Mouse (Mus musculus): ENCODE data around the gene Acer3. TPM values are rescaled to one million over a fixed set of nuclear protein-coding genes. Genes with fewer than 3 reads are reported as not detected.

Gene Acer3
- total and polyA plus RNA-seq, 2 experiments from 2014 or later, result 12.1 to 14.1 TPM

DNA sequence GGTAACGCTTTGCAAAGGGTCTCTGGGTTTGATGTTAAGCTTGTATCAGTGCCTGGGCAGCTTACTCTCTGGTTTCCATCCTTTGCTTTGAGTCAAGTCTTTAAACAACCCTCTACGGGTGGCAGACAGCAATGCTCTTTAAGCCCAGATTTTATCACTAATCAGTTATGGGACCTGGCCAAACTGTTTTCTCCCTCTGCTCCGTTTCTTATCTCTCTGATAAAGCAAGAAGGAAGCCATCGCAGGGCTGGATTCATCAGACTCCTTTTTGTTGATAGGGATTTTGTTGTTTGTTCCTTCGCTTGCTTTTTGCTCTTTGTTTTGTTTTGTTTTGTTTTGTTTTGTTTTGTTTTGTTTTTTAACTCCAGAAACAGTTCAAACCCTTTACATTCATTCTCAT is 19.3 kb upstream of the Acer3 start:
- no peak overlapping the region for H3K4me2 ChIP-seq (ENCODE audit: low read depth)
- no peaks in the 10 kb centered on the region for H3K9me3 ChIP-seq (ENCODE audit: low read length)
- ATAC-seq, result no peak
- TF ChIP-seq CTCF (IDR thresholded peaks at IDR 0.05; ENCODE audit: low read depth), result no peak
- H3K36me3 ChIP-seq (ENCODE audit: insufficient read depth), result no peaks in the 10 kb centered on the region
- H3K27me3 ChIP-seq (ENCODE audit: insufficient read depth, low read length), result no peaks in the 10 kb centered on the region
- H3K27ac ChIP-seq (ENCODE audit: low read depth, low read length), result no peak overlapping the region
- WGBS, result 85% methylated on average over 5 of the region's 5 CpGs
- DNase-seq, result no peak
- H3K4me1 ChIP-seq (ENCODE audit: insufficient read depth), result 0 out of 2 replicates have a peak, but pooled peaks cover 3% of the 10 kb centered on the region
- H3K9ac ChIP-seq, result no peak overlapping the region
- no peak overlapping the region for H3K4me3 ChIP-seq (ENCODE audit: low read depth, low read length)

- no peaks in the 10 kb centered on the region for H3K36me3 ChIP-seq (ENCODE audit: insufficient read depth)
- ATAC-seq (no peak), DNase-seq (no peak)
- H3K4me2 ChIP-seq (ENCODE audit: low read depth), result no peak overlapping the region
- no peaks in the 10 kb centered on the region for H3K27me3 ChIP-seq (ENCODE audit: insufficient read depth, low read length)
- TF ChIP-seq CTCF (IDR thresholded peaks at IDR 0.05; ENCODE audit: low read depth), result no peak
- 0 out of 2 replicates have a peak, but pooled peaks cover 5% of the 10 kb centered on the region for H3K4me1 ChIP-seq (ENCODE audit: insufficient read depth)
- no peak overlapping the region for H3K27ac ChIP-seq (ENCODE audit: low read depth, low read length)
- H3K9me3 ChIP-seq (ENCODE audit: low read length), result no peaks in the 10 kb centered on the region
- WGBS, result 85% methylated on average over 3 of the region's 3 CpGs
- H3K9ac ChIP-seq, result no peak overlapping the region
- H3K4me3 ChIP-seq (ENCODE audit: low read depth, low read length), result no peak overlapping the region
Observed at GRCm38 (mm10) chr7:98333987-98334386, 13.0 kb upstream of the Acer3 start.

DNA sequence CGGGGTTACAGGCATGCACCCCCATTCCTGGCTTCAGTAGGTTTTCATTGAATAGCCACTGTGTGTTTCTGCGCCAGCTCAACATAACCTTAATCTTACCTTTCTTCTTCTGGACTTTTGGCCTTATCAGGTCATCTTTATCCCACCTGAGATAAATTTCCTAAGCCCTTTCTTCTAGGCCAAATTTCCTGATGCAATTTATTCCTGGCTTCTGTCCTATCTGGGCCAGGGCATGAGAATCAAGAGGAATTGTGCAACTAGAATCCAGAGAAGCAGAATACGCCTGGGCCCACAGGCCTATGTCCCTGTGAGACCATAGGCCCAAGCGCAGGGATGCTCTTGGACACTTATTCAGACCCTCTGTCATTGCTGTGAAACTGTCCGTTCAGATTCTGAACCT is 12.5 kb upstream of the Acer3 start:
- no peak overlapping the region for H3K4me2 ChIP-seq (ENCODE audit: low read depth)
- WGBS, result 95% methylated on average over 5 of the region's 5 CpGs
- H3K4me1 ChIP-seq (ENCODE audit: insufficient read depth), result 0 out of 2 replicates have a peak, but pooled peaks cover 5% of the 10 kb centered on the region
- ATAC-seq, result no peak
- TF ChIP-seq CTCF (IDR thresholded peaks at IDR 0.05; ENCODE audit: low read depth), result no peak
- no peak for DNase-seq
- no peak overlapping the region for H3K4me3 ChIP-seq (ENCODE audit: low read depth, low read length)
- no peak overlapping the region for H3K9ac ChIP-seq
- no peak overlapping the region for H3K27ac ChIP-seq (ENCODE audit: low read depth, low read length)
- H3K36me3 ChIP-seq (ENCODE audit: insufficient read depth), result no peaks in the 10 kb centered on the region
- H3K27me3 ChIP-seq (ENCODE audit: insufficient read depth, low read length), result no peaks in the 10 kb centered on the region
- no peaks in the 10 kb centered on the region for H3K9me3 ChIP-seq (ENCODE audit: low read length)

GRCm38 (mm10) chr7:98332678-98333397 is 11.8 kb upstream of the Acer3 start:
- ATAC-seq (peak; percentile 78), DNase-seq (peak; percentile 27)
- H3K4me2 ChIP-seq (ENCODE audit: low read depth), result no peak overlapping the region
- H3K9me3 ChIP-seq (ENCODE audit: low read length), result no peaks in the 10 kb centered on the region
- H3K27me3 ChIP-seq (ENCODE audit: insufficient read depth, low read length), result no peaks in the 10 kb centered on the region
- H3K4me3 ChIP-seq (ENCODE audit: low read depth, low read length), result no peak overlapping the region
- no peaks in the 10 kb centered on the region for H3K36me3 ChIP-seq (ENCODE audit: insufficient read depth)
- WGBS, result 47% methylated on average over 5 of the region's 5 CpGs
- H3K27ac ChIP-seq (ENCODE audit: low read depth, low read length), result 0 out of 2 replicates have a peak overlapping the region, but pooled peaks have one; percentile 4
- 0 out of 2 replicates have a peak, but pooled peaks cover 5% of the 10 kb centered on the region for H3K4me1 ChIP-seq (ENCODE audit: insufficient read depth)
- no peak overlapping the region for H3K9ac ChIP-seq
- TF ChIP-seq CTCF (IDR thresholded peaks at IDR 0.05; ENCODE audit: low read depth), result no peak

- no peaks in the 10 kb centered on the region for H3K9me3 ChIP-seq (ENCODE audit: low read length)
- H3K4me1 ChIP-seq (ENCODE audit: insufficient read depth), result 0 out of 2 replicates have a peak, but pooled peaks cover 5% of the 10 kb centered on the region
- no peaks in the 10 kb centered on the region for H3K27me3 ChIP-seq (ENCODE audit: insufficient read depth, low read length)
- WGBS, result 80% methylated on average over 3 of the region's 3 CpGs
- H3K27ac ChIP-seq (ENCODE audit: low read depth, low read length), result no peak overlapping the region
- ATAC-seq (no peak), DNase-seq (no peak)
- H3K4me3 ChIP-seq (ENCODE audit: low read depth, low read length), result no peak overlapping the region
- no peaks in the 10 kb centered on the region for H3K36me3 ChIP-seq (ENCODE audit: insufficient read depth)
- H3K9ac ChIP-seq, result no peak overlapping the region
- no peak overlapping the region for H3K4me2 ChIP-seq (ENCODE audit: low read depth)
- TF ChIP-seq CTCF (IDR thresholded peaks at IDR 0.05; ENCODE audit: low read depth), result no peak
Observed at GRCm38 (mm10) chr7:98331932-98332331, 10.9 kb upstream of the Acer3 start.

- no peak overlapping the region for H3K4me2 ChIP-seq (ENCODE audit: low read depth)
- no peaks in the 10 kb centered on the region for H3K27me3 ChIP-seq (ENCODE audit: insufficient read depth, low read length)
- DNase-seq, result no peak
- H3K4me1 ChIP-seq (ENCODE audit: insufficient read depth), result 0 out of 2 replicates have a peak, but pooled peaks cover 5% of the 10 kb centered on the region
- H3K36me3 ChIP-seq (ENCODE audit: insufficient read depth), result no peaks in the 10 kb centered on the region
- no peaks in the 10 kb centered on the region for H3K9me3 ChIP-seq (ENCODE audit: low read length)
- H3K4me3 ChIP-seq (ENCODE audit: low read depth, low read length), result no peak overlapping the region
- 61% methylated on average over 2 of the region's 2 CpGs for WGBS
- TF ChIP-seq CTCF (IDR thresholded peaks at IDR 0.05; ENCODE audit: low read depth), result no peak
- no peak overlapping the region for H3K27ac ChIP-seq (ENCODE audit: low read depth, low read length)
- no peak overlapping the region for H3K9ac ChIP-seq
- ATAC-seq, result no peak
Observed at GRCm38 (mm10) chr7:98330375-98331002, 9.5 kb upstream of the Acer3 start.

Data from forebrain, postnatal 0 days (tissue).